Mouse (Mus musculus) liver, postnatal 0 days (tissue): ENCODE data around the gene Nyap1.

Experiments
- CTCF ChIP-seq: sonication (generic); IDR thresholded peaks from 2 replicates; pipeline ENCODE4 v1.5.1; 2016; ENCODE audit warnings: antibody characterized with exemption, low read depth
- EP300 ChIP-seq: IDR thresholded peaks from 2 replicates; pipeline ENCODE4 v1.6.1; 2016; ENCODE audit warnings: antibody characterized with exemption, low read depth, mild to moderate bottlenecking

DNA sequence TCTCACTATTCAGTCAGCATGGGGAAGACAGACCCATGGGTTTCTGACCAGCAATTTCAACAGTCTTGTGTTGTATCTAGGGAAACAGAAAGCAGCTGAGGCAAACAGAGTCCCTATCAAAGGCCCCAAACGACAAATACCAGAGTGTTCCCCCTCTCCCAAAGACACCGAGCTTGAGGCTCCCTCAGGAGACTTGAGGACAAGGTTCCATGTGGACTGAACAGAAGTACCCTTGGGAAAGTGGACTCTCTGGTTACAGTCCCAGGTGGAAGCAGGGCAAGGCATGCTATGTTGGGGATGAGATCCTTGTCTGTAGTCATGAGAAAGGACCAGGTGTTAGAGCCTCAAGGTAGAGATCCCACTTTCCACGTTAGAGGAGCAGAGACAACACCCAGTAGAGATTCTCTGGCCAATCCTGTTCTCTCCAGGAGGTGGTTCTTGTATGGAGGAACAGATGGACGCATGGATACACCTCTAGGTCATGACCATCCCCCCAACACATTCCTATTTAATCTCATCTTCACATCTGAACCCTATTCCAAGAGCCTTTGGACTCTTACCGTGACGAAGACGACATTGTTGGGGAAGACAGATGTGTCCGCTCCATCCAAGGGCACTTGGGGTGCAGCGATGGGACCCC, 42.6 kb upstream of the Nyap1 start:
- TF ChIP-seq CTCF: no peak
- no peak for TF ChIP-seq EP300
